Mouse (Mus musculus) spleen, embryonic (tissue): ENCODE data around the gene Ip6k3.

Experiments used
- CTCF ChIA-PET: fragments of 350-600 bp; sonication (Branson Sonifier 250); formaldehyde crosslinking; loops from one replicate; lab custom pipeline; 2022; lab: Charles Lee

Gene Ip6k3

DNA sequence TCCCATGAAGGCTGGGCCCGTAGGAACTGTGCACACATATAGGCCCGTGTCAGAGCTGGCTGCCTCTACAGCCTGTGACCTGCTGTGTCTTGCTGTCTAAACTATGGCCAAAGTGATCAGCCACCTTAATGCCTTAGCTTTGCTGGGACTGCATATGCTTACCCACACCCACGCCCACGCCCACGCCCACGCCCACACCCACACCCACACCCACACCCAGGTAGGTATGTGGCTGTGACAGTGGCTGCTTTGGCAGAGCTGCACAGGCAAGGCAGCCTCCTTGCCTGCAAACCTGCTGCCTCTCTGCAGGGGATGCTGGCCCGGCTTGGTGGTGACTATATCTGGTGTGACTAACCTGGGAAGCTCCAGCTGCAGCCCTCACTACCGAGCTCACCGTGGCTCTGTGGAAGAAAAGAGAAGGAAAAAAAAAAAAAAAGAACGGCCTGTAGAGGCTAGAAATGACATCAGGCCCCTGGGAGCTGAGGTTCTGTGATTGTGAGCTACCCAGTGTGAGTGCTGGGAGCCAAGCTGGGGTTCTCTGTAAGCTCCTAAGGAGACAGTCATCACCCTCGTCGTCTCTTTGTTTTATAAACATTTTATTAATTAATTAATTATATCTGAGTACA lies 16.2 kb upstream of the Ip6k3 start:
- CTCF ChIA-PET, result no interaction called here

DNA sequence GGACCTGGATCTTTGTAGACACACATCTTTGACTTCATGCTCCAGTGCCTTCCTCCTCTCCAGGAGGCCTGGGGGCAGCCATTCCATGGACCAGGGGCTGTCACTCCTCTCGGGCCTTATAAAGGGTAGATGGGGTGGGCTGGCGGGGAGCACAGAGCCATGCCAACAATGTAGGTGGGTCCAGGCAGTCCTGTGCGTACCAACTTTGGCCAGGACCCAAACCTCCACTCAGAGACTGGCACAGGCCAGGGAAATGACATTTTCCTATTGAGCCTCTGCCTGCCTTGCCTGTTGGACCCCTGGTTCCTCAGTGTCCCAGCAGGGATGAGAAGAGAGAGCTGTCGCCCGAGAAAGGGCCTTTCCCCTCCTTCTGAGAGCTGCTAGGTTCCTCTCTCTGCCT lies 14.8 kb upstream of the Ip6k3 start:
- CTCF ChIA-PET, result interaction anchor here (0.7 kb wide), 1 partner anchor 431 kb away, joined by 4 read pairs; no protein-coding TSS in a partner anchor

DNA sequence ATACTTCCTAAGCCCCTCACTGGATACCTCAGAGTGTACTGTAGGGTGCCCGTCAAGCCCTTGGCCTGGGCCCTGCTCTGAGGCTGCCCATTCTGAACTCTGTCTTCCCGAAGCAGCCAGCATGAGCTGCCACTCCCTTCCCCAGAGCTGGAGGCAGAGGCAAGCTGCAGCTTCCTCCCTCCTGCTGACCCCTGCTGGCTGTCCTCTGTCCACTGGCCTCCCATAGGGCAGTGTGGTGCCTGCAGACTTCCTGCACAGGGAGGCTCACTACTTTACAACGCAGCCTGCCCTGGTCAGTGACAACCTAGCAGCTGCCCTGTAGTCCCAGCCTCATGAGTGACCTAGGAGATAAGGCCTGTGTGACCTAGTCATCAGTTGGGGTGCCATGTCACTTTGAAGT lies 14.1 kb upstream of the Ip6k3 start:
- CTCF ChIA-PET, result no interaction called here

DNA sequence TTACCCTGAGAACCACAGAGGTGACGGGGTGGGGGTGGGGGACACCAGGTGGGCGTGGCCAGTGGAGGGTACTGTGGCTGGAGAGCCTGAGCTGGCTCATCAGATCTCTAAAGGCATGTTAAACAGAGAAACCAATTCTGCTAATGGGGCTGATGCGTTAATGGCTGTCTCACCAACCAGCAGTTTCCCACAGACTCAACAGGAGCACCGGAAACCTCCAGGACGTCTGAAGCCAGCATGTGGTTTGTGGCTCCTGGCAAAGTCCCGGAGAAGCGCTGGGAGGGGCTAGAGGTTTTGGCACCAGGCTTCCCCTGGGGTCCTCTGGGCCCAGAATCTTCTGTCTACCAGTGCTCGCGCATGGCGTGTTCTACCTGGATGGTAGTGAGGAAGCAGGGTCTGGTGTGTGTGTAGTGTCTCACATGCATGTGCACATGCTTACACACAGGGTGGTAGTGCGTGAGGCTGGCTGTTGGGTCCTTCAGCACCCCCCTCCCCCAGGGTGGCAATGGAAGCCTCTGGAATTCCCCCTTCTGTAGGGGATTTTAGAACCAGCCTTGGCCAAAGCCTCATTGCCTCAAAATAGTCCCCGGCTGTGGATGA lies 12.2 kb upstream of the Ip6k3 start:
- CTCF ChIA-PET, result no interaction called here

DNA sequence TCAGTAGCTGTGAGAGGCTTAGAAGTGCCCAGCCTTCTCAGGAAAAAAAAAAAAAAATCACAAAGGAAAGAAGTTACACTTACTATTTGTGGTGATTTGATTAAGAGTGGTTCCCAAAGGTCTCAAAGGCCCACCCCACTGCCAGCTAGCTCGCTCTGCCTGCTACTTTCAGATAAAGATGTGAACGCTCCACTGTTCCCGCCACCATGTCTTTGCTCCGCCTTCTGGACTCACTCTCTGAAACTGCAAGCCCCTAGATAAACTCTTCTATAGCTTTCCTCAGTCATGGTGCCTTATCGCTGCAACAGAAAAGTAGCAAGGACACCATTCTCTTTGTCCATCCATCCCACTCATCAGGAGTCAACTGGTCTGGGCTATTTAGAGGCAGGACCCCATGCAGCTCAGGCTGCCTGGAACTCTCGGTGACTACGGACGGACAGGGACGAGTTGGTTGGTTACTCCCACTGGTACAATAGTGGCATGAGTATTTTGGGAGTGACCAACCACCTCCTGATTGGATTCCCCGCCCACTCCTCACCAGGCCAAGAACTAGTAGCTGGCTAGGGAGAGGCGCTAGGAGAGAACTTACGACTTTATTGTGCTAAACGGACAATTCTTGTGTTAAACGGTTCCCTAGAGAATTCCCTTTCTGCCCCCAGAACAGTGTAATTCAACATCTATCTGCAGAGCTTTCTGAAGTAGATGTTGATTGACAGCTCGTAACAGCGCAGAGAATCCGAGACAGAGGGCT lies 11.0 kb upstream of the Ip6k3 start:
- CTCF ChIA-PET, result no interaction called here

DNA sequence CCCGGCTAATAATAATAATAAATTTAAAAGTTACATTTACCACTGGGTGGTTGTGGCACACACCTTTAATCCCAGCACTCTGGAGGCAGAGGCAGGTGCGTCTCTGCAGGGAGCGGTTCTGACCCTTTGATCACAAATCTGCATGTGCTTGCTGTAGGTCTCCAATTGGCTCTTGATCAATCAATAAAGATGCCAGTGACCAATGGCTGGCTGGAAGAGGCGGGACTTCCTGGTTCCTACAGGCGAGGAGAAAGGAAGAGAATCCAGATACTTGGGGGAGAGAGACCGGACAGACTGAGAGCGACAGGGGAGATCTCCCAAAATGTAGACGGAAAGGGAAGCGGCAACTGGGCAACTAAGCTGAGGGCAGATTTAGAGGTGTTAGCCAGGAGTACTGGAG lies 10.4 kb upstream of the Ip6k3 start:
- CTCF ChIA-PET, result interaction anchor here (0.5 kb wide), 1 partner anchor 402 kb away, joined by 3 read pairs; no protein-coding TSS in a partner anchor

DNA sequence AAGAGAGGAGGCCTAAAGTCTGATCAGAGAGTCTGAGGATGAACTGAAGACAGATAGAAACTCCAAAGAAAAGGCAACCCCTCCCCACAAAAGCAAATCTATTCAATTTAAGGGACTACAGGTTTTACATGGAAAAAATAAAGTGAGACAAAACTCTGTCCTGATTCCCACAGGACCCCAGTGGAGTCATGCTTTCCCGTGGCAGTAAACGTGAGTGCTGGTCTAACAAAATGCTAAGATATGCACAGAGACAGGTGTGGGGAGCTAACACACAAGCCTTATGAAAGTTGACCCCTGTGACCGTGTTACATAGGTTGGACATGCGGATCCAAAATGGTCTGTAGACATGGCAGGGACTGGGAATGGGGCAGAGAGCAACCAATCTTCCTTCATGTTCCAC lies 9.2 kb upstream of the Ip6k3 start:
- CTCF ChIA-PET, result no interaction called here

DNA sequence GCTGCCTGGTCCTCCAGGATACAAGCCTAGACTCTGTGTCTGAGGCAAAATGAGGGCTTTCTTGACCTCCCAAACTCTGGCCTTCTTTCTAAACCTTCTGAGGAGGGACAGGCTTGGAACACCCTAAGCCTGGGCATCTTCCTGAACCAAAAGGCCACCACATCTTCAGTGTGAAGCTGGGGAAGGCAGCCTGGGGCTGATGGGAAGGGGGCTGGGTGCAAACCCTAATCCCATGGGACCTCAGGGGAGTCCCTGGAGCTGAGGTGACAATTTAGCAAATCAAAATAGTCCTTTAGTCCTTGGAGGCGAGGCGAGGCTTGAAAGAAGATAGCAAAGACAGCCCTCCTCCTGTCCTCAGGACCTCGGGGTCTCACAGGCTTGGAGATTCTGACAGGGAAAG lies 8.7 kb upstream of the Ip6k3 start:
- CTCF ChIA-PET, result no interaction called here

DNA sequence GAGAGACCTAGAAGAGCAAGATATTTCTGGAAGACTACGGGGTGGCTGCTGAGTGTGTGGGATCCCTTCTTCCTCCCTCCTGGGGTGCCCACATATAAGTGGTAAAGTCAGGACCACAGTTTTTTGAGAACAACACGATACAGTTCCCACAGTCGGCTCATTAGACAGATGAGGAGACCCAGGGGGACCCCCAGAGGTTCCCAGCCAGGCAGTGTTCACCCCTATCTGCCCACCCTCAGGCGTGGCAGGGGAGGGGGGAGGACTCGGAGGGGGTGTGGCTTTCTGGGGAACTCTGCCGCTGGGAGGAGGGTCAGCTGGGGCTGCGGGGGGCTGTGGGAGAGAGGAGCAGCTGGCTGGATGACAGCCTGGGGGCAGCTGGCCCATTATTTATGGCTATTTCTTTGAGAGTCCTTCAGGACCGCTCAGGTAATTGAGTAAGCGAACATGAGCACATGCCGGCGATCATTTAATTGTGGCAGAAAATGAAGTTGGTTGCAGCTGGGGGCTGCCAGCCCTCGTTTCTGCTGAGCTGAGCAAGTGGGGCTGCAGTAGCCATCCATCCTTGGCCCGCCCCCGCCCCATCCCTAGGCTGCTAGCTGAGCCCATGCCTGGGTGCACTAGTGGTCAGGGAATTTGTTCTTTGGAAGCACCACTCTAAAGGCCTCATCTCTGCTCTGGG lies 7.7 kb upstream of the Ip6k3 start:
- CTCF ChIA-PET, result no interaction called here

DNA sequence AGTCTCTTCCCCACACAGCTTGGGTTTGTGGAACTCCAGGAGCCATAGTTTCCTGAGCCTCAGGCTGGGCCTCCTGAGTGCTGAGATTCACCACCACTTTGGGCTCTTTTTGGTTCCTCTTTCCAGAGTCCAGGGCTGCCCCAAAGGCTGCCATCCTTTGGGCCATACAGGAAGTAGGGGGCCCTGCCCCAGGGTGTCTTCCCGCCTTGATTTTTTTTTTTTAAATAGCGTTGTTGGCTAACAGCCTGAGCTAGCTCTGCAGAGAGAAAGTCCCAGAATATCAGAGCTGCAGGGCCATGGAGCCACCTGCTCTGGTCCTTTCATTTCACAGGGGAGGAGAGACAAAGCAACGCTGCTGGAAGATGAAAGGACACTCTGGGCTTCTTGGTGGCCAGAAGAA lies 6.1 kb upstream of the Ip6k3 start:
- CTCF ChIA-PET, result no interaction called here

DNA sequence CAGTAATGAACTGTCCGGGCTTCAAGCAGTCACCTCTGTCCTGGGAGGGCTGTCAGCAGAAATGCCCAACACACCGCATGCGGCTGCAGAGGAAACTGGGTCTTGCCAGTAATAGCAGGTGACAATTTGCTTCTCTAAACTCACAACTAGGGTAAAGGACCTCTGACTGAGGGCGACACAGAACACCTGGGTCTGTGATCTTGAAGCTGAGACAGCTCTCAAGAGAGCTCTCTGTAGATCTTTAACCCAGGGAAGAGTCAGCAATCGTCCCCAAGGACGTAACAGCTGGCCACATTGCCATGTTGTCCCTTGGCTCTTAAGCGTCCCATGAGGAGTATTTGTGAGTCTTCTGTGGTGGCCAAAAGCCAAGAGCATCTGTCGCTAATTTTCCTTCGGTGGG lies 4.9 kb upstream of the Ip6k3 start:
- CTCF ChIA-PET, result no interaction called here

DNA sequence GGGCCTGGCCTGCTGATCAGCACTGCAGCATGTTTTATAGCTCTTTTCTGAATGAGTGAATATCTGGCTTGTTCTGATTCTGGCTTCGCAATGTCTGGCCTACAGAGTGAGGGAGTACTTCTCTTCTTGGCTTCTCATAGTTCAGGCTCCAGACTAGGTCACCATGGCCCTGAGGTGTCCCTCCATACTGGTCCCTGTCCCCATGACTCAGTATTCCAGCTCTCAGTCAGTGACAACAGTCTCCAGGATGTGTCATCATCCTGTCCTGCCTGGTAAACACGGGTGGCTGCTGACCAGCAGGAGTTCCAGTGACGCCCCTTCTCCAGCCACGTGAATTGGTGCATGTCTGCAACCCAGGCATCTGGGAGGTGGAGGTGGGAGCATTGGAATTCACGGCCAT lies 3.5 kb upstream of the Ip6k3 start:
- CTCF ChIA-PET, result no interaction called here

DNA sequence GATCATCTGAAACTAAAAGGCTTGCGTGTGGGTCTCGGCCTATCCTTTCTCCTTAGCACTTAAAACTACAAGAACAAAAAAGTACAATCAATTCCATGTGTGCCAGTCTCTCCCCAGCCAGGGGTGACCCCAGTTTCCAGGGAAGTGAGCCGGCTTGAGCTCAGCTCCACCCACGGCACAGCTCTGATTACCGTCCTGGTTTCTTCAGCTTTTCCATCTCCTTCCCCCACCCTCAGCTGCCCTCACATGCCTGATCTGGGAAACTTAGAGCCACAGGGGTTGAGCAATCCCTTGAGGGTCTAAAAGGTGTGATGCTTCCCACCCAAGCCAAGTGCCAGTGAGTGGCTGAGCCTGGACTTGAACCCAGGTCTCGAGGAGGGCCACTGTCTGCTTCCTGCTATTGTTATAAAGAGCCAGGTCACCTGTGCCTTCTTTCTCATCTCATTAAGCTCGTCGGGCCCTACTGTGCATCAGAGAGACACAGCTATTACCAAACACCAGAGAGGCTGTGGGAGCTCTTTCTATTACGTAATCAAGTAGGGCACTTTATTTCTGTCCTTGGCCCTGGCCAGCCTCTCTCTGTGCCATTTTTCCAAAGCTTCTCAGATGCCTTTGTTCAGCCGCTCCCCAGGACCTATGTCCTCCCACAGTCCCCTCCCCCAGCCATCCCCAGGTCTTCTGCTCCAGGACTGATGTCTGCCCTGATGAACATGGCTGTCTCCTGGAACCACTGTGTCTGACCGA lies 2.5 kb upstream of the Ip6k3 start:
- CTCF ChIA-PET, result no interaction called here

DNA sequence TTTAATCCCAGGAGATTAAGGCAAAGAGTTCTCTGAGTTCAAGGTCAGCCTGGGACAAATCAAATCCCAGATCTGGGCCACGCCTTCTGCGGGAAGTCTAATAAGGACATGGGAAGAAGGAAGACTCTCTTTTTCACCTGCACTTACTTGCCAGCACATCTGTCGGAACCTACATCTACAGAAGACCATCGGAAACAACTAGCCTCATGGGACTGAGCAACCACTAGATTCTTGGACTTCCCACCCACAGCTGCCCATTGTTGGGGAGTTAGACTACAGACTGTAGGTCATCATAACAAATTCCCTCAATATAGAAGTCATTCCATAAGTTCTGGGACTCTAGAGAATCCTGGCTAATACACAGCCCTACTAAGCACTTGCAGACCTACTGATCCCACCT lies 974 bp upstream of the Ip6k3 start:
- CTCF ChIA-PET, result no interaction called here

DNA sequence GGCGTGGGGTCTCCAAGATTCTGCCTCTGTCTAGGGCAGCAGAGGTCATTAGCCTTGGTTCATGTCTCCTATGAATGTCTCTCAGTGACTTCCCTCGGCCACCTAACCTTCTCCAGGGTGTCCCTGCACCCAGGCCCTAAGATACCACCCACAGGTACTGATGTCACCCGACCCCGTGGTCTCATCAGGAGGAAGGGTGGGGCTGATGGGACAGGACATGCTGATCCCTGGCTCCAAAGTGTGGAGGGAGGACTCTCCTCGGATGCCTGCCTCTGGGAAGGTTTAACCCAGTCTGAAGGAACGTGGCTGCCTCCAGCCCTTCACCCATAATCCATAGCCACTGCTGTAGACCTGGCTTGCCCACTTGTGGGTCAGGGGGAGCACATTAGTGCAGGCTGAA lies 694 bp downstream of the Ip6k3 start:
- CTCF ChIA-PET, result no interaction called here

DNA sequence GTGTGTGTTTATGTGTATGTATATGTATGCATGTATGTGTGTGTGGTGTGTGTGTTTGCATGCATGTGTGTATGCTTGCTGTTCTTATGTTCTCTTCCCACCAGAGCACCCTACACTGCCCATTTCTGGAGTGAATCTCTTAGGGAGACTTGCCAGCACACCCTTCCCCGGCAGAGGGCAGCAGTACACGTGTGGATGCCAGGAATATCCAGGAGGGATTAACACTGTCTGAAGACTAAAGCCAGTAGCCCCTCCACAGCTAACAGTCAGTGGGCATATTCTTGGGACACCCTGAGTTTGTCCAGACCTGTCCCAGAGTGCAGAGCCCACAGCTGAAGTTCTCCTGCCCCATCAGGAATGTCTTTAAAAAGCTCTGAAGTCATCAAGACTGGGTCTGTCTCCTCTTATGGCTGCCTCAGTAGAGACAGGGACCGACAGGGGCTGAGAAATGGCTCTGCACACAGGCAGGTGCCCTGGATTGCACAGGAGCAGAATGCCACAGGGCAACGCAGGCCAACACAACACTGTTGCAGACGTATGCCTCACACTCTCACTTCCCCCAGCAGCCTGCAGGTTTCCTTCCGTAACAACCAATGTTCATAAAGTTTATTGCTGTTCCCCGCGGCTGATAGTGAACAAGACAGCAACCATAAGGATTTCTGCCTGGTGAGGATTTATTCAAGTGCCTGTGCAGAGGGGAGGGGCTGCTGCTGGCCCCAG lies 2.4 kb downstream of the Ip6k3 start:
- CTCF ChIA-PET, result no interaction called here

DNA sequence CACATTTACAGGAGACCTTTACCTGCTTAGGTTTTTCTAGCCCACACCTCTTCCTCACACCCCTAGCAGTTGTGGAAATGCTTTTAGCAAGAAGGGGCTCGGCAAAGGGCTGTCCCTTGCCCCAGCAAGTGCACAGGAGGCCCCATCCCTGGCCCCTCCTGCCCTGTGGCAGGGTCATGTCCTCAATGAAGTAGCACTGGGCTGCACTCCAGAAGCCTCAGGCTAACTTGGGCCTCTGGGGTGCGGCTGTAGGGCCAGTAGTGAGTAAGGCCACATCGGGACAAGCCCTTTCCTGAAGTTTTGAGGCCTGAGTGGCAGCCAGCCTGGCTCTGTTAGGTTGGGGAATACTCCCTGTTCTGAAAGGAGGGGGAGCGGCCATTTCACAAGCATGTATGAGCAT lies 6.7 kb downstream of the Ip6k3 start:
- CTCF ChIA-PET, result no interaction called here

DNA sequence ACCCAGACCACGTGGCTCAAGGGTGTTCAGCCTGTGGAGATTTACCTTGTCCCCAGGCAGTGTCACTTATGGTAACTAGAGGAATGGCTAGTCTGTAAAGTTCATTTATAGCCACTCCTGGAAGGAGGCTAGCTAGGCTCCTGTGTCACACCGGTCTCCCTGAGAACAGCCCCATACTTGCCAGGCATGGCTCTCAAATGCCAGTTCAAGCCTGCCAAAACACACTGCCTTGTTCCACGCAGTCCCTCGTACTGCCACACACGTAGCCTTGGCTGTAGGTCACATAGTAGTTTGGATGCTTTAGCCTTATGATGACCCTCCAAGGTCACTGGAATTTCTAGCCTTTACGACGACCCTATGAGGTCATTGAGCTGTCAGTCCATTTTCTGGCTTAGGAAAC lies 8.4 kb downstream of the Ip6k3 start:
- CTCF ChIA-PET, result no interaction called here

DNA sequence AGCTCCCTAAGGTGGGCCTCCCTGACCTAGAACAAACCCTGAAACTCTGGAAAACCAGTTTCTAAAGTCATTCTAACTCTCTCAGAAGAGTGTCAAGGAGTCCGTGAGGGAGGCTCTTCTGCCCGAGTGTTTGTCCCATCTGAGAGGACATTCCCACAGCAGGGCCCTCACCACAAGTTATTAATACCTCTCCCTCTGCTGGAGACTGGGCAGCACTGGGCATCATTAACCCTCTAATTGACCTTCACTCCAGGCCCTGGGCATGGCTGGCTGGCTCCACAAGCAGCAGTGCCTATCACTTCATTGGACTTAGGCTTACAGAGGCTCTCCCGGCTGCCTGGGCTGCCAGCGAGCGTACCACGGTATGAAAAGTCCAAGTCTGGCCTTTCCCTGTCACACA lies 9.2 kb downstream of the Ip6k3 start:
- CTCF ChIA-PET, result no interaction called here

DNA sequence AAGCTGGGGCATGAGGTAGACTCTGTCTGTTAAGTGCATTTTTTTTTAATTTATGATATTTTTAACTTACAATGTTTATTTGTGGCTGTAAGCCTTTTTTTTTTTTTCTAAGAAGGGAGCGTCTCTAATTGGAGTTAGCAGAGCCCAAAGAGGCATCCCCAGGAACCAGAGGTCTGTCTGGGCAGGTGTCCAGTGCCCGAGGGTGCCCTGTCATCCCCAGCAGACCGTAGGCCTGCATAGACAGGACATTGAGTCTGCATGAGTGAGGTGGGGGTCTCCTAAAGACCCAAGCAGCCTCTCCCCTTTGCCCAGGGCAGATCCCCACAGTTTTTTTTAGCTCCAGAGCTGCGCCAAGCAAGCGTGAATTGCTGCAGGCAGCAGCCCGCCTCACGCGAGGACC lies 11.8 kb downstream of the Ip6k3 start:
- CTCF ChIA-PET, result no interaction called here

DNA sequence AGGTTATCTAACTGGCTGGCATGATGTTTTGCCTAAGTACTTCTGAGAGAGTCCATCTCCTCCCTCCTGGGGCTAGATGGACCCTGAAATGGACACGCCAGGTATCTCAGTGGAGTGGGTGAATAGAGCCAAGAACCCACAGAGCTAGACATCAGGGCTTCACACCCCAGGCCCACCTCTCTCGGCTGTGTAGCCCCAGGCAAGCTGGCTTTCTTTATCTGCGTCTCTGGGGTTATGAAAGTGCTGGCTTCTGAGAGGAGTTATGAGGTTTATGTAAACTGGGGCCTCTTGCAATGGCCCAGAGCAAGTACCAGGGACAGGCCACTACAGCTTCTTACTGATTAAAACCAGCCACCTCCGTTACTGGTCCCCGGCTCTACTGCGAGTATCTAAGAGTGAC lies 12.7 kb downstream of the Ip6k3 start:
- CTCF ChIA-PET, result interaction anchor here (0.8 kb wide), 1 partner anchor 19 kb away, joined by 3 read pairs; no protein-coding TSS in a partner anchor
